Mouse (Mus musculus): ENCODE results near the gene AW822073.
"Not testable (repeated sequence)": the region's sequence is repeated elsewhere in the genome, so short reads cannot be mapped to it uniquely, and the experiment has no call there.

- TF ChIP-seq GATA1 (IDR thresholded peaks at IDR 0.05; ENCODE audit: borderline replicate concordance, low read length); FLI1 (IDR thresholded peaks at IDR 0.05; ENCODE audit: low read length): not testable (repeated sequence)
These were observed 541 bp downstream of the AW822073 start for GRCm38 (mm10) chr10:58223972-58224805.

Data from megakaryocyte, embryonic 14.5 days (primary cell).